Mouse (Mus musculus) embryonic facial prominence, embryonic 15.5 days (tissue): ENCODE measurements around the gene Pax6. TPM values are rescaled to one million over a fixed set of nuclear protein-coding genes. Genes with fewer than 3 reads are reported as not detected.
A peak's percentile ranks its signal among the peaks of the same experiment; 100 is the strongest.

ENCODE experiments used
- ATAC-seq: fragments of 200-750 bp; cut with Nextera tagmentation; 2 replicates; pipeline ENCODE4 v1.8.0; 2017; ENCODE audit warnings: low read depth, moderate TSS enrichment; ENCODE audit not compliant: insufficient number of reproducible peaks, low FRiP score, low TSS enrichment
- H3K27ac ChIP-seq: fragments of 300-500 bp; sonication (generic); replicated peaks from 2 replicates; pipeline ENCODE4 v1.5.1; 2015; ENCODE audit warnings: mild to moderate bottlenecking, inconsistent platforms
- H3K27me3 ChIP-seq: fragments of 300-500 bp; sonication (generic); 2 replicates; pipeline ENCODE4 v1.6.1; 2015; ENCODE audit warnings: inconsistent platforms
- H3K36me3 ChIP-seq: fragments of 300-500 bp; sonication (generic); 2 replicates; pipeline ENCODE4 v1.6.1; 2015; ENCODE audit warnings: mild to moderate bottlenecking, inconsistent platforms
- H3K4me1 ChIP-seq: fragments of 300-500 bp; sonication (generic); 2 replicates; pipeline ENCODE4 v1.6.1; 2015; ENCODE audit warnings: inconsistent platforms
- H3K4me2 ChIP-seq: fragments of 300-500 bp; sonication (generic); replicated peaks from 2 replicates; pipeline ENCODE4 v1.6.1; 2015; ENCODE audit warnings: mild to moderate bottlenecking, inconsistent platforms
- H3K4me3 ChIP-seq: fragments of 300-500 bp; sonication (generic); replicated peaks from 2 replicates; pipeline ENCODE4 v1.5.1; 2015; ENCODE audit warnings: mild to moderate bottlenecking, inconsistent platforms
- H3K9ac ChIP-seq: fragments of 300-500 bp; sonication (generic); 2 replicates; pipeline ENCODE4 v1.6.1; 2015; ENCODE audit warnings: inconsistent platforms
- H3K9me3 ChIP-seq: fragments of 300-500 bp; sonication (generic); replicated peaks from 2 replicates; pipeline ENCODE4 v1.6.1; 2016; ENCODE audit warnings: inconsistent platforms
- WGBS: fragments of 180-500 bp; shearing (Covaris S2); methylation state at CpG from one replicate; pipeline ENCODE4 v1.1.7; 2015; 5-methylcytosine and 5-hydroxymethylcytosine counted together
- polyA plus RNA-seq: library from polyadenylated mRNA; unstranded; fragments of >200 nt; fragmentation: Nextera tagmentation; extraction: Ambion mirVana; gene quantifications from 2 replicates; pipeline ENCODE4 v1.2.1, GENCODE M21; 2015

Gene Pax6
- polyA plus RNA-seq, 1 experiment from 2014 or later = 2.7 TPM

- H3K9me3 ChIP-seq = no peaks in the 10 kb centered on the region
- WGBS = 7% methylated on average over 5 of the region's 5 CpGs
- H3K4me2 ChIP-seq = no peak overlapping the region
- H3K36me3 ChIP-seq = no peaks in the 10 kb centered on the region
- no peak for ATAC-seq
- no peak overlapping the region for H3K4me3 ChIP-seq
- no peak overlapping the region for H3K9ac ChIP-seq
- peaks cover 34% of the 10 kb centered on the region for H3K4me1 ChIP-seq
- H3K27me3 ChIP-seq = peaks cover 100% of the 10 kb centered on the region
- H3K27ac ChIP-seq = no peak overlapping the region
Observed at GRCm38 (mm10) chr2:105664996-105665395, 3.7 kb upstream of the Pax6 start.

- Histone ChIP-seq H3K9ac (no peak overlapping the region), H3K36me3 (no peaks in the 10 kb centered on the region), H3K4me1 (peaks cover 28% of the 10 kb centered on the region), H3K9me3 (no peaks in the 10 kb centered on the region), H3K4me2 (no peak overlapping the region), H3K27ac (no peak overlapping the region), H3K4me3 (no peak overlapping the region), H3K27me3 (peaks cover 100% of the 10 kb centered on the region)
- no peak for ATAC-seq
- WGBS = 12% methylated on average over 5 of the region's 5 CpGs
Observed at GRCm38 (mm10) chr2:105665491-105666250, 3.0 kb upstream of the Pax6 start.

GRCm38 (mm10) chr2:105666331-105666730 is 2.4 kb upstream of the Pax6 start:
- WGBS = 3% methylated on average over 6 of the region's 6 CpGs
- peaks cover 100% of the 10 kb centered on the region for H3K27me3 ChIP-seq
- no peak overlapping the region for H3K9ac ChIP-seq
- no peak for ATAC-seq
- no peaks in the 10 kb centered on the region for H3K9me3 ChIP-seq
- H3K4me3 ChIP-seq = no peak overlapping the region
- no peak overlapping the region for H3K27ac ChIP-seq
- no peaks in the 10 kb centered on the region for H3K36me3 ChIP-seq
- no peak overlapping the region for H3K4me2 ChIP-seq
- peaks cover 24% of the 10 kb centered on the region for H3K4me1 ChIP-seq

- Histone ChIP-seq H3K4me1 (peaks cover 27% of the 10 kb centered on the region), H3K36me3 (no peaks in the 10 kb centered on the region), H3K4me2 (0 out of 2 replicates have a peak overlapping the region, but pooled peaks have one; percentile 12), H3K9me3 (no peaks in the 10 kb centered on the region), H3K4me3 (0 out of 2 replicates have a peak overlapping the region, but pooled peaks have one; percentile 4), H3K27ac (no peak overlapping the region), H3K9ac (no peak overlapping the region), H3K27me3 (peaks cover 99% of the 10 kb centered on the region)
- no peak for ATAC-seq
- 1% methylated on average over 41 of the region's 41 CpGs for WGBS
Observed at GRCm38 (mm10) chr2:105666763-105667625, 1.7 kb upstream of the Pax6 start.

- WGBS = under 1% methylated on average over 11 of the region's 11 CpGs
- Histone ChIP-seq H3K27ac (no peak overlapping the region), H3K9me3 (no peaks in the 10 kb centered on the region), H3K4me3 (0 out of 2 replicates have a peak overlapping the region, but pooled peaks have one; percentile 4), H3K4me2 (0 out of 2 replicates have a peak overlapping the region, but pooled peaks have one; percentile 12), H3K4me1 (peaks cover 32% of the 10 kb centered on the region), H3K27me3 (peaks cover 99% of the 10 kb centered on the region), H3K9ac (no peak overlapping the region), H3K36me3 (no peaks in the 10 kb centered on the region)
- ATAC-seq = 0 out of 2 replicates have a peak, but pooled peaks have one; percentile 34
Observed at GRCm38 (mm10) chr2:105667626-105667950, 1.1 kb upstream of the Pax6 start.

- ATAC-seq = no peak
- Histone ChIP-seq H3K36me3 (no peaks in the 10 kb centered on the region), H3K27me3 (peaks cover 99% of the 10 kb centered on the region), H3K9me3 (no peaks in the 10 kb centered on the region), H3K4me2 (peak overlapping the region; percentile 25; the same call in 1 of the 2 replicates), H3K9ac (no peak overlapping the region), H3K27ac (no peak overlapping the region), H3K4me3 (peak overlapping the region; percentile 22), H3K4me1 (peaks cover 40% of the 10 kb centered on the region)
- WGBS = under 1% methylated on average over 35 of the region's 35 CpGs
Observed at GRCm38 (mm10) chr2:105669371-105669861, 716 bp downstream of the Pax6 start.

GRCm38 (mm10) chr2:105669881-105670730 is 1.4 kb downstream of the Pax6 start:
- H3K36me3 ChIP-seq = no peaks in the 10 kb centered on the region
- WGBS = 3% methylated on average over 29 of the region's 29 CpGs
- peaks cover 99% of the 10 kb centered on the region for H3K27me3 ChIP-seq
- H3K27ac ChIP-seq = no peak overlapping the region
- peaks cover 47% of the 10 kb centered on the region for H3K4me1 ChIP-seq
- no peak overlapping the region for H3K9ac ChIP-seq
- H3K9me3 ChIP-seq = no peaks in the 10 kb centered on the region
- ATAC-seq = no peak
- peak overlapping the region; percentile 22; the same call in 1 of the 2 replicates for H3K4me3 ChIP-seq
- H3K4me2 ChIP-seq = no peak overlapping the region

- no peaks in the 10 kb centered on the region for H3K36me3 ChIP-seq
- no peak overlapping the region for H3K4me3 ChIP-seq
- H3K9me3 ChIP-seq = no peaks in the 10 kb centered on the region
- H3K27ac ChIP-seq = no peak overlapping the region
- no peak for ATAC-seq
- H3K9ac ChIP-seq = no peak overlapping the region
- 5% methylated on average over 6 of the region's 6 CpGs for WGBS
- peaks cover 53% of the 10 kb centered on the region for H3K4me1 ChIP-seq
- H3K4me2 ChIP-seq = no peak overlapping the region
- H3K27me3 ChIP-seq = peaks cover 99% of the 10 kb centered on the region
Observed at GRCm38 (mm10) chr2:105670731-105671095, 2.0 kb downstream of the Pax6 start.

- 4% methylated on average over 9 of the region's 9 CpGs for WGBS
- no peak overlapping the region for H3K4me2 ChIP-seq
- H3K36me3 ChIP-seq = no peaks in the 10 kb centered on the region
- no peaks in the 10 kb centered on the region for H3K9me3 ChIP-seq
- ATAC-seq = no peak
- peaks cover 99% of the 10 kb centered on the region for H3K27me3 ChIP-seq
- no peak overlapping the region for H3K9ac ChIP-seq
- no peak overlapping the region for H3K4me3 ChIP-seq
- H3K27ac ChIP-seq = no peak overlapping the region
- peaks cover 58% of the 10 kb centered on the region for H3K4me1 ChIP-seq
Observed at GRCm38 (mm10) chr2:105671116-105671797, 2.6 kb downstream of the Pax6 start.

GRCm38 (mm10) chr2:105671798-105672595 is 3.3 kb downstream of the Pax6 start:
- H3K9me3 ChIP-seq = no peaks in the 10 kb centered on the region
- no peaks in the 10 kb centered on the region for H3K36me3 ChIP-seq
- H3K27me3 ChIP-seq = peaks cover 99% of the 10 kb centered on the region
- no peak overlapping the region for H3K4me3 ChIP-seq
- no peak for ATAC-seq
- peaks cover 60% of the 10 kb centered on the region for H3K4me1 ChIP-seq
- H3K9ac ChIP-seq = no peak overlapping the region
- 3% methylated on average over 25 of the region's 25 CpGs for WGBS
- no peak overlapping the region for H3K27ac ChIP-seq
- H3K4me2 ChIP-seq = no peak overlapping the region
